Mouse (Mus musculus) liver, embryonic 14.5 days (tissue): ENCODE results near the gene Sgms2.

Experiments
- CTCF ChIP-seq: IDR thresholded peaks from 2 replicates; pipeline ENCODE4 v1.5.1; 2016; ENCODE audit warnings: antibody characterized with exemption, low read depth, control low read depth
- EP300 ChIP-seq: IDR thresholded peaks from 2 replicates; pipeline ENCODE4 v1.6.1; 2016; ENCODE audit warnings: antibody characterized with exemption, low read depth

DNA sequence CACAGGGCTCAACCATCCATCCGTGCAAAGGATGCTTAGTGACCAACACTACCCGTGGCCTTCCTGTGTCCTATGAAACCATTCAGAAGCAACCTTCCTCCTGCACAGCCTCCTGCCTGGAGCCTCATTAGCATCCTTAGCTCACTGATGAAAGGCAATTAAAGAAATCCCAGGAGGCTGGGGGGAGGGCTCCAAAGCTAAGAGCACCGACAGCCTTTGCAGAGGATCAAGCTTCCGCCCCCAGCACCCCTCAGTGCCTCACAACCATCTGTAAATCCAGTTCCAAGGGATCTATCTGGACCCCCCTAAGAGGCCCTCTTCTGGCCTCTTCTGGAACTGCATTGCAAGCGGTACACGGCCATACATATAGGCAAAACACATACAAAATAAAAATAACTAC lies 19.4 kb downstream of the Sgms2 start:
- peak; percentile 28; the same call in 1 of the 2 replicates for TF ChIP-seq CTCF
- TF ChIP-seq EP300: no peak
